11 mouse cellular contexts compared by ENCODE assay signal in genomic region chr5:127240646-127241045, GRCm38 (mm10). TPM values are rescaled to one million over a fixed set of nuclear protein-coding genes. Genes with fewer than 3 reads are reported as not detected.
A peak's percentile ranks its signal among the peaks of the same experiment; 100 is the strongest.
DNase-seq lines count a peak whose midpoint lies in the region; ATAC-seq and TF ChIP-seq lines count a peak whose summit lies in the region.
"Had no signal": no experiment of that assay in that cellular context is flagged by ENCODE, and none has a peak within 500 bp of the region (broad histone marks: within the 10 kb centered on the region; RNA-seq: fewer than 3 reads in every experiment).

No protein-coding gene starts in this region.

- H3K4me1 ChIP-seq in lung, embryonic 14.5 days (ENCODE audit: insufficient read depth), result 0 out of 2 replicates have a peak, but pooled peaks cover 3% of the 10 kb centered on the region
- H3K4me1 ChIP-seq in hindbrain, embryonic 10.5 days (replicated peaks), result peaks cover 43% of the 10 kb centered on the region
- peaks cover 59% of the 10 kb centered on the region for H3K4me1 ChIP-seq in midbrain, embryonic 10.5 days
- H3K4me1 ChIP-seq: liver, embryonic 12.5 days had no signal

- WGBS in lung, embryonic 14.5 days, result 36% methylated on average over 4 of the region's 4 CpGs
- 8% methylated on average over 4 of the region's 4 CpGs for WGBS in hindbrain, embryonic 10.5 days
- 9% methylated on average over 4 of the region's 4 CpGs for WGBS in midbrain, embryonic 10.5 days

- no peak for TF ChIP-seq CTCF in lung, embryonic 14.5 days (IDR thresholded peaks at IDR 0.05; ENCODE audit: low read depth)

- no peak overlapping the region for H3K27ac ChIP-seq in lung, embryonic 14.5 days (ENCODE audit: low read depth)
- peak overlapping the region; percentile 83 for H3K27ac ChIP-seq in hindbrain, embryonic 10.5 days
- peak overlapping the region; percentile 87 for H3K27ac ChIP-seq in midbrain, embryonic 10.5 days (replicated peaks)
- H3K27ac ChIP-seq: liver, embryonic 12.5 days had no signal

- H3K36me3 ChIP-seq in lung, embryonic 14.5 days (ENCODE audit: insufficient read depth), result no peaks in the 10 kb centered on the region
- no peaks in the 10 kb centered on the region for H3K36me3 ChIP-seq in hindbrain, embryonic 10.5 days
- 0 out of 2 replicates have a peak, but pooled peaks cover under 1% of the 10 kb centered on the region for H3K36me3 ChIP-seq in midbrain, embryonic 10.5 days
- H3K36me3 ChIP-seq: heart, embryonic 12.5 days; liver, embryonic 12.5 days had no signal

- H3K9me3 ChIP-seq in lung, embryonic 14.5 days (ENCODE audit: low read depth, low read length), result no peaks in the 10 kb centered on the region
- 0 out of 2 replicates have a peak, but pooled peaks cover 2% of the 10 kb centered on the region for H3K9me3 ChIP-seq in hindbrain, embryonic 10.5 days
- peaks cover 8% of the 10 kb centered on the region for H3K9me3 ChIP-seq in midbrain, embryonic 10.5 days (replicated peaks)
- H3K9me3 ChIP-seq: heart, embryonic 12.5 days; liver, embryonic 12.5 days had no signal

- no peak for DNase-seq in lung, embryonic 14.5 days
- DNase-seq in lung, postnatal 4 days, result no peak
- DNase-seq in hindbrain, embryonic 10.5 days (ENCODE audit: low spot score), result peak; percentile 28
- no peak for DNase-seq in midbrain, embryonic 10.5 days (ENCODE audit: low spot score)
- DNase-seq in frontal cortex, postnatal 10 days (ENCODE audit: low spot score in 2 of 2), result no peak
- no peak for DNase-seq in layer of hippocampus, postnatal 14 days (ENCODE audit: low spot score in 2 of 2)
- DNase-seq in yolk sac, embryonic 10.5 days (ENCODE audit: low spot score), result no peak
- DNase-seq in thymus, postnatal 25 days, result no peak

- H3K27me3 ChIP-seq in lung, embryonic 14.5 days (ENCODE audit: insufficient read depth, low read length), result 0 out of 2 replicates have a peak, but pooled peaks cover 6% of the 10 kb centered on the region
- peaks cover 90% of the 10 kb centered on the region for H3K27me3 ChIP-seq in hindbrain, embryonic 10.5 days (ENCODE audit: insufficient read depth, poor library complexity, severe bottlenecking)
- H3K27me3 ChIP-seq in midbrain, embryonic 10.5 days (ENCODE audit: low read depth, poor library complexity, severe bottlenecking), result peaks cover 76% of the 10 kb centered on the region

- H3K4me2 ChIP-seq in lung, embryonic 14.5 days, result peak overlapping the region; percentile 71; the same call in 1 of the 2 replicates

- no peak for ATAC-seq in lung, embryonic 14.5 days (ENCODE audit: insufficient read depth)

- no peak overlapping the region for H3K4me3 ChIP-seq in lung, embryonic 14.5 days (ENCODE audit: low read depth, low read length)
- peak overlapping the region; percentile 76 for H3K4me3 ChIP-seq in hindbrain, embryonic 10.5 days
- peak overlapping the region; percentile 83 for H3K4me3 ChIP-seq in midbrain, embryonic 10.5 days
- H3K4me3 ChIP-seq: liver, embryonic 12.5 days had no signal

- H3K9ac ChIP-seq in lung, embryonic 14.5 days, result peak overlapping the region; percentile 52; the same call in 1 of the 2 replicates
- H3K9ac ChIP-seq: heart, embryonic 12.5 days; liver, embryonic 12.5 days had no signal

RNA-seq across cellular contexts. Expression of gene Tmem132c, which starts 1.0 kb away (rescaled TPM):
- polyA plus RNA-seq in lung, embryonic 14.5 days (2014; fragmentation: Nextera tagmentation; extraction: Ambion mirVana), result 23.3 and 28.5 TPM in 2 replicates
- 24.0 and 33.2 TPM in 2 replicates for polyA plus RNA-seq in hindbrain, embryonic 10.5 days (2016; fragmentation: Nextera tagmentation; extraction: Ambion mirVana)
- 30.0 and 34.0 TPM in 2 replicates for polyA plus RNA-seq in midbrain, embryonic 10.5 days (2016; fragmentation: Nextera tagmentation; extraction: Ambion mirVana)
- 1 to 10 TPM; 5.3 to 7.4 TPM for total RNA-seq in layer of hippocampus, postnatal 14 days (2021)
- total RNA-seq: megakaryocyte, adult 5-6 weeks had no signal
